Mouse (Mus musculus) mouse trophoblast stem cell (cell line): ENCODE measurements at regions not wholly inside any gene's neighbourhood (a gene's known extent, or its start where the extent isn't known, plus 50 kb on each side); places are given as distances from the start of the nearest gene placed in this dataset.

Experiments
- in situ Hi-C, 2 experiments: fragments of 300-500 bp; cut with MseI, MboI; formaldehyde crosslinking; loops; 2 replicates in 1 of 2; 3 replicates in 1 of 2; pipeline ENCODE4 v1.15.1; 2025

DNA sequence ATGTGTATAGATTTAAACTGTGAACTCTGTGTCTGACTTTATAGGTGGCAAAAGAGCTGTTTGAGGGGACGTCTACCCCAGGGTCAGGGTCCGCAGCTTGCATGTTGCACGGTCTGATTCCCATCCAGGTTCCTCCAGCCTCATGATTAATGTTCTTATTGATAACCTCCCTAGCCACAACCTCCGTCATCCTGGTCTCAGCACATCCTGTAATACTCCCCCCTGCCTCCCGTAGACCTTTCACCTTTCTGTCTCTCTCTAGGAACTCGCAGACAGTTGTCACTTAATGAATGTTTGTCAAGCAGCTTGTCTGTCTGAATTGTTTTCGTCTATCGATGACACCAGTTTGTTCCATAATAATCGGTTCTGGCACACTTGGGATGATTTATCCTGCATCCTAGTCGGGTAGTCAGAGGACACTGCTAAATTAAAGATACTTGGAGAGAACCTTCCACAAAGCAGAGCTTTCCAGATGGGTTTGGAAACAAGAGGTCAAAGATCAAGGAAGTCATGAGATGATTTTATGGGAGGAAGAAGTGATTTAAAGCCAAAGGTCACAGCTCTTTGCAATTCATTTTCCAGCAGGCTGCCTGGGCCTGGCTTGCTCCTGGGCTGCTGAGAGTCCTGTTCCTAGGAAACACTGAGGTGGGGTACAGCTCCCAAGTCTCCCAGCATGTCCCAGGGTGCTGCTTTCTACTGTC lies 435.9 kb downstream of the Prdm2 start:
- in situ Hi-C loops, result no loop called here

DNA sequence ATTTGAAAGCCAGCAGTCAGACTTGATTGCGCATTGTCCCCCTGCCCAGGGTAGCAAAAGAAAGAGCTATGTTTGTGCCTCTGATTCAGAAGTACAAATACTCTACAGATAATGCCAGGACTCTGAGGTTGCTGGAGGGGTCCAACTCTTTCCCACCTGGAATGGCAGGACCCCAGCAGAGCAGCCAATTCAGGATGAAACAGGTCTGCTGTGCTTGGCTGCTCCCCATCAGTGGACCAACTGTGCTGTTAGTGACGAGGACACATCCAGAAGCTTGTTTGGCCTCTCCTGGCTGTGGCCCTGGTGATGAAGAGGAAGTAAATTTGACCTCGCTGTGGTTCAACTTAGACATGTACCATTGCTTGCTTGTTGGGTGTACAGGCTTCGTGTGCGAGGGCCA lies 437.8 kb downstream of the Prdm2 start:
- in situ Hi-C loops, result no loop called here

DNA sequence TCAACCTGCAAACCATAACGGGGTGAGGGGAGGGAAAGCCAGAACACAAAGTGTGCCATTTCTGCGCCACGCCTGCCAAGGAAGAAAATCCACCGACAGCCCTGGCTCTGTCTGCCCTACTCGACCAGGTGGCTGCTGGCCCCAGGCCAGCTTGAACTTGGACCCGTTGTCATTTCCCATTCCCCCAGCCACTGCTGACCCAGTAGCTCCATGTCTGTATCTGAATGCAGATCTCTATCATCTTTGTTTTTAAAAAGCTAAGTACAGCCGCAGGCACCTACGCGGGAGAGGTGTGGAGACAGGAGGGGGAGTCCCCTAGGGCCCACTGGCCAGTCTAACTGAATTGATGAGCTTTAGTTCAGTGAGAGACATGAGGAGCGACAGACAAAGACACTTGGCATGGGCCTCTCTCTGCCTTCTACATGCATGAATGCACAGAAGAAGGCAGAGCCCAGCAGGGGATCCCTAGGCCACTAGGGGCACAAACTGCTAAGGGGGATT lies 439.1 kb downstream of the Prdm2 start:
- in situ Hi-C loops, result no loop called here

DNA sequence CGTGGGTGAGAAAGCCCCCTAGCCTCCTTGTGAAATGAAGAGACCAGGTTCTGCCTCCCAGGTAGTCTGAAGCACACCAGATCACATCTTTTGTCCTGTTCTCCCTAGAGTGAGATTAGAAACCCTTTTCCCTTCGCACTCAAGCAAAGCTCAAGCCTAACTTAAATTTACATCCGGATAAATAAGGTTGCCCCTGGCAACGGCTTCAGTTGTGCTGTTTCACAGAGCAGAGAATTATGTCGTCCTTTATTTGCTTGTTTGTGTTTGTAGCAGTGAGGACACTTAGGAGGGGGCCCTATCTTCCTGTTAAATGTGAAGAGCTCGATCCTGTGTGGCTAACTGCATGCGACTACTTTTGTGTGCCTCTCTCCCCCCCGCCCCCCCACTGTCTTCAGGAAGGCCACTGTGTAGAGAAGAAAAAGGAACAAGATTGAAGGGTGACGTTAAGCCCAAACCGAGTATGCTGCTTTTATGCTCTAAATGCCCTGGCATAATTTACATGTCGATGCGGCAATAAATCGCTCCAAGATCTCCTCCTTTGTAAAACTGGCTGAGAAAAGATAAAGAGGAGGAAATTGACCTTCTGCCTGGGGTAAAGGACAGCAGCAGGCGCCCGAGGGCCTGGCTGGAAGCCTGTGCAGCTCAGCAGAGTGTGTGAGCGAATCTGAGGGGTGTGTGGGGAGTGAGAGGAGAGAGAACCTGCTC lies 439.9 kb downstream of the Prdm2 start:
- in situ Hi-C loops, result no loop called here

DNA sequence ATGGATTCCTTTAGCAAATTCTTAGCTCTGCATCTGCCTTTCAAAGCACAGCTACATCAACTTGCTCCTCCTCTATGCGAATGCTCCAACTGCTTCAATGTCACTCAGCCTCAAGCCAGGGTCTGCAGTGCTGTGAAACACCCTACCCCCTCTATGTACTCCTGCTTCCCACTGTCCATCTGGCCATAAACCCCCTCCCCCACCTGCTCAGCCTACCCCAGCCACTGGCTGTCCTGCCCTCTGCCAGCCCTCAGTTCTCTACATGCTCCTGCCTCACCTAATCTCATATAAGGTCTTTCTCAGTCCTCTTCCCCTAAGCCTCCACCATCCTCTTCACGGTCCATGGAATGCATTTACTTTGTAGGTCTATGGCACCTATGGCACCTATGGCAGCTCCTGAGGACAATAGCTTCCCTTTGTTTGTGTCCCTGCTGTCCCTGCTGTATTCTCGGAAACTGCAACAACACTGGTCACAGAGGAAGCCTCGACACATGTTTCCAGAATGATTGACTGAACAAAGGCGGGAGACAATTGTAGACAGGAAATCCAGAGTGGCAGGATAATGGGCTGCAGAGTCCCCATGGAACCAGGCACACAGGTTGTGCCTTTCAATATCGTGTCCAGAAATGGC lies 441.2 kb downstream of the Prdm2 start:
- in situ Hi-C loops, result no loop called here

DNA sequence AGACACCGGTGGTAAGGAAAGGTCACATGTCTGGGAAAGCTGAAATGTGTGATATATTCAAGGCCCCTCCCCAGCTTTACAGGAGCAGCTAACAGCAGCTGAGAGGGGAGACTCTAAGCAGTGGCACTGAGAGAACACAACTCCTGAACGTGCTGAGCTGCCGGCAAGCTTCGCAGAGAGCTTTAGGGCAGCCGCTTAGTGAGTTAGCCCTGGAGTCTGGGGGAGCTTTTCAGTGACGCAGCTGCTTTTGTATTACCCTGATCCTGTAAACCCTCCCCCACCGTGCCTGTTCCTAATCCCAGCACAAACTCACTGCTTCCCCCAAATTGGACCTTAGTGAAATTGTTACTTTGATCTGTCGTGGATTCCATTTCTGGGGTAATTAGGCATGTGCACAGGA lies 442.6 kb downstream of the Prdm2 start:
- in situ Hi-C loops, result no loop called here

DNA sequence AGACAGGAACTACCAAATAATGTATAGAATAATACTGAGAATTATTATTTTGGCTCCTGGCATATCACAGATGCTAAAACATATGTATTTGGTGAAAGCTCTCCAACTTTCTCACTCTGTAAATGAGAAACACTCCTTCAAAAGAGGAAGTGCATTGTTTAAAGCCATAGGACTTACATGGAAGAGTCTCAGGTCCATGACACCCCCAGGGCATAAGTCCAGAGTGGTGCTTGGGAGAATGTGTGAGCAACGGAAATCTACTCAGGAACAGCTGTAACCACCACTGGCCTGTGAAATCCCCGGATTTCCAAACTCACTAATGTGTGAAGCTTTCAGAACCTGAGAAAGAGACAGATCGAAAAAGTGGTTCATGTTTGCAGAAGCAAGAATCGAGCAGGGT lies 445.1 kb downstream of the Prdm2 start:
- in situ Hi-C loops, result no loop called here

DNA sequence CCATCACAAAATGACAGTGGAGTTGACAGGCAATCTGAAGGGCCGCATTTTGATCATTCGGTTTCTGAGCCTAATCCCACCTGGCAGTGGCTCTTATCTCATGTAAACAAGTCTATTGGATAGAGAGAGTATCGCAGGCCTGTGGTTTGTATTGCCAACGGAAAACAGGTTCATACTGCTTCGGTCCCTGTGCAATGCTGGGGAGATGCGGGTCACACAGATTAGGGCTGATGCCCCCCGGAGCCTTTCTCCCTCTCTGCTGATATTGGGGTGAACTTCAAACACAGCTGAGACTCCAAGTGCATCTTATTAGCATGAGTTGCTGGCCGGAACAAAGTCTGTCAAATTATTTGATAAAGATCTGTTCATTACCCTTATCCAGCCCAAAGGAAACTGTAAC lies 451.2 kb downstream of the Prdm2 start:
- in situ Hi-C loops, result no loop called here

DNA sequence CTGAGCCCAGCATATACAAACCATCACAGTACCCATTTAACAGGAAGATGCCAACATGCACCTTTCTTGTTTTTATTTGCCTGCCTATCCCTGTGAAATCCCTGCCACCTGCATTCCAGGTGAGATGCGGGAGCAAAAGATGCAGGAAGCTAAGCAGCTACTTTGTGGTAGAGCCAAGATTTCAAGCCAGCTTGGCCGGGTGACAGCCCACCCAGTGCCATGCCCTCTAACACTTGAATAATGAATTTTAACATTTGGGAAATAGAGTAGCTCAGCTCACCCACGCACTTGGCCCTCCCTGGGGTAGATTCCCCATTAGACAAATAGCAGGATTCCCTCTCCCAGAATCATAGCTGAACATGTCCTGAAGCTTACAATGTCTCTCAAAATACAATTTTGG lies 454.7 kb downstream of the Prdm2 start:
- in situ Hi-C loops, result no loop called here

DNA sequence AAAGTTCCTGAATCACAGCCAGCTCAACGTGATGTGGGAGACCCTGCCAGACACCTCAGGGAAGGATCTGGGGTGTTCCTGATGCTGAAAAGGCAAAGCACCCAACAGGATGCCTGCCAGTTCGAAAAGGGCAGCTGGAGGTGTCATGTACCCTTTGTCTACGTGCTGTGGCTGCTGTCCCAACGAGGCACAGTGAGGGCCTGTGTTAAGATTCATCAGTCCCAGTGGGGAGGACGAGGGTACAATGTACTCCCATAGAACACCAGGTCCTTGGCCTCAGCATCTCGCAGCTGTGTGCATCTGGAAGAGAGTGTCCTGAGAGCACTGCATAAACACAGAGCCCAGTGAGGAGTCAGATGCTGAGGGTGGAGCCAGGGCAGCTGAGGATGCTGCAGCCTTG lies 456.5 kb downstream of the Prdm2 start:
- in situ Hi-C loops, result no loop called here

DNA sequence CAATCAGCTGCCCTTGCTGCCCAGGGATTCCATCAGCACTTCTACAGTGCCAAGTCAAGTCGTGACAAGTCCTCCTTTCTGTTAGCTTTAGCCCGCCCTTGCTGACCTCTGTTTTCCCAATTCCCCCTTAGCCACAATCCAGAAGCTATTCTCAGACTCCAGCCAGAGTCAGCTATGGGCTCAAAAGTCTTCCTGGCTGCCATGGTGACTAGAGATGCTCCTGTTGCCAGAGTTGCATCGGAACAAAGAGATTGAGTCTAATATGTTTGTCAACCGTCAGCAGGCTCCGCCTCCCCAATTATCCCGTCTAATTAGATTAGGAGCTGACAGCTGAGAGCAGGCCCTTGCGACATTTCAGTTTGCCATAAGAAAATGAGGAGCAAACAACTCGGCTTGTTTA lies 462.9 kb downstream of the Prdm2 start:
- in situ Hi-C loops, result no loop called here

DNA sequence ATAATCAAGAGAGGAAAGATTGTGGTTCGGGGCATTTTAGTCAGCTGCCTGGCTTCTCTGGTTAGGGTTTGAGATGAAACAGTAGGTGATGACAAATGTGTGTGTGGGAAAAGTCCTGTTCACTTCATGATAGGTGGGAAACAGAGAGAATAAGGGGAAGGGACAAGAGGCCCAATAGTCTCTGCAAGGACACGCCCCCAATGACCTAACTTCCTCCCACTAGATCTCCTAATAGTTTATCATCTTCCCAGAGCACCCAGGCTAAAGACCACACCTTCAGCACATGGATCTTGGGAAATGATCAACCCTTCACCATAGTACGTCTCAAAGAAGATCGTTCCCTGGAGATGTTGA lies 484.3 kb upstream of the Kazn start:
- in situ Hi-C loops, result no loop called here

DNA sequence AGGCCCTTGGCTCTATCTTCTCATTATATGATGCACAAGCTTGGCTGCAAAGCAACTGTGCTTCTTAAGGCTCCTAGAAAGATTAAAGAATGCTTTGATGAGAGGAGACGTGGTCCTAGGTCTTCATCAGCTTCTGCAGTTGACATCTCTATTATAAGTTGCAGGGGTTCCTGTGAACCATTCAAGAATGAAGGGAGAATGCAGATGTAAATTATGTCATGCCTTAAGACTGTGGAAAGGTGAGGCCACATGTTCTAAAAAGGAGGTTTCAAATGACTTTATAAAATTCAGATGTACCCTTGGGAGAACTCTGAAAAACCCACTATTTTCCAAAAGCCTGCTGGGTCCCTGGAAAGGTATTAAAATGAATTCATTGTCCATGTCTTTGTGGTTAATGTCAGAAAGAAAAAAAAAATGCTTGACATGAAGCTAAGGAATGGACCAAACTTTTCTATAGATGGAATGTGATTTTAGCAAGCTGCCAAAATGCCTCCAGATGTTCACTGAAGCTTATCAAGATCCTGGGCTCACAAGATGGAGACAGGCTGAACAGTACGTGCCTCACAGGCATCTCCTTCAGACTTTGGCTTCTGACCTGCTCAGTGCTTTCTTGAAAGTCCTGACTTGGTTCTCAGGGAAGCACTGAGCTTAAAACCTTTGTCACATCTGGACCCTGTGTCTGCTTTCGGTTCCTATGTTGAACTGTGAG lies 483.8 kb upstream of the Kazn start:
- in situ Hi-C loops, result no loop called here

DNA sequence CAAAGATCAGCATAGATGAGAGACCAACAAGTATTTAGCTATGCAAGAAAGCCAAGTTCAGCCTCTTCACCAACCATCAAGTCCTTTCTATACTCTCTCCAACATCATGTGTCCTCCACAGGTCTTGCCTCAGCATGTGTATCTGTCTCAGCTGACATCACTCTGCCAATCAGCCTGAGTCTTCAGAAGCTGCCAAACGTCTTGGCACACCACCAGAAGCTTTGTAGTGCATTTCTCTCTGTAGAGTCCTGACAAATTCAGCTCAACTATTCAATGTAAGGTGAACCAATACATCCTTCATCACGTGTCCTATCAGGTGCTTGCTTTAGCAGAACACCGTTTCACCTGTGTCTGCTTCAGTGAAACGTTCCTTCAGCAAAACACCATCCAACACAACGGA lies 462.4 kb upstream of the Kazn start:
- in situ Hi-C loops, result no loop called here

DNA sequence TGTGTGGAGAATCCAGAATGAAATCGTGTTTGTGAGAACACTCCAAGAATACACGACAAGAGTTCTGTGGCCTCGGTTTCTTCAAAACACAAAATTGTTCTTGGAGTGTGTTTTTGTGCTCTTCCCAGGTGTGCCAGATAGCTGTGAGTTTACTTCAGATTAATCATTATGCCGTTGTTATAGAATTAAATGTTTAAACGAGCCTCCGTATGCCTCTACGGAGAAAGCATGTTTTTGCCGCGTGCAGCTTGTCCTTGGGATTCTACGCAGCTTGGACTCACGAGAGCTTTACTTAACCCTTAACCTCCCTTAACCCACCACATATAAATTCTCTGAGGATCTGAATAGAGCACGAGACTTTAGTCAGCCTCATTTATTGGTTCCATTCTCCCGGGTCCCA lies 455.7 kb upstream of the Kazn start:
- in situ Hi-C loops, result no loop called here

DNA sequence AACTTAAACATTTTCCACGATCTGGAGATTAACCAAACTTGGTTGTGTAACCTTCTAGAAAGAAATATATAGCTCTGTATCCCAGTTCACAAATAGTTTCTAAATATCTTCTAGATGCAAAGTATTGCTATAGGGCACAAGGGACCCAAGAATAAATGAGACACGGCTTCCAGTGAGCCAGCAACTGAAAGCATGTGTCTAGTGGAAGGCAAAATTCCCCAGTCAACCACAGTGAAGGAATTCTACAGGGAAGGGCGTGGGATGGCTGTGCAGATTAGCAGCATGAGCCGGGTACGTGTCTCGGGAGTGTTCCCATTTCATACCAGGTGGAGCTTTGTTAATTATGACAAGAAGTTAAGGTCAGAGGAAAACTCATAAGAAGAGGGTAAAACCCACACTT lies 449.0 kb upstream of the Kazn start:
- in situ Hi-C loops, result no loop called here

DNA sequence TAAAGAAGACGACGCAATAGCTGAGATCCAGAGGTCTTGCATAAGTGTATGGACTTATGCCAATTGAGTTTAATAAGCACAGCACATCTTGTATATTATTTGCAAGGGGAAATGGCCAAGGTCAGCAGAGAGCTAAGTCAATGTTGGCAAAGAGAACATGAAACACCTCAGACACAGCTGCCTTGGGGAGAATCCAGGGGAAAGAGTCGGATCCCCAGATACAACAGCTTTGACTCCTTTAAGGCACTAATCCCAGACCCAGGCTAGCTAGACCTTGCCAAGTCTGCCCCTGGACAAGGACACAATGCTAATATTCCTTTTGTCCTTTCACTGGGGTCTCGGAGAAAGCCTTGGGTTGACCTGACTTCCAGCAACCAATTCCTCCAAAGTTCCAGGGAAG lies 438.2 kb upstream of the Kazn start:
- in situ Hi-C loops, result no loop called here

DNA sequence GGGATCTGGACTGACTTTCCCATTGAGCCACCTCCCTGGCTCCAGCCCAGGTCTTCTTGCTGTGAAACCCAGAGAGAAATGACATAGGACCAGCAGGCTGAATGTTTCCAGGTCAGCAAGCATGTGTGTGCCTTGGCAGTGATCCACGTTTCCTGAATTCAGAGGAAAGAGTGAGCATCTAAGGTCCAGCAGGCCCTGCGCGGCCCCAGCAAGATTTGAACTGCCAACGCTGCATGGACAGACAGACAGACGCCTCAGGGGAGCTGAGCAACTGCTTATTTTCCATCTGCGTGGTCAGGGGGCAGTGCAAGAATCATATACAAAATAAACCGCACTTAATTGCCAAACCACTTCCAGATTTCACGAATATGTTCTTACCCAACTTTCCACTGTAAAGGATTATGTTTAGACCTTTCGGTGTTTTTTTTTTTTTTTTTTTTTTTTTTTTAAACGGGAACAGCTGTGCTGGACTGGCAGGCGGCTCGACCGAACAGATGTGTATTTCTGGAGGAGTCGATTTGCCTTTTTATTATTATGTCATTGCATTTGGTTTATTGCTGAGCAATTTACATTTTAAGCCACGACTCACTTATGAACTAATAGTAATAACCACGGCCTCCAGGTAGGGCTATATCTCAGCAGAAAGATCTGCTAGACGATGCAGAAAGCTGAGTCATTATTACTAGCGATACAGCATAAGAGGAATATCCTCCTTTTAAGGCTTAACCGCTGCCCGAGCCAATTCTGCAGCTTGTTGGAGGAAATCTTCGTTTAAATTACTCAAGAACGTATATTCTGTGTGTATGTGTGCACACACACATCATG lies 435.7 kb upstream of the Kazn start:
- in situ Hi-C loops, result no loop called here

DNA sequence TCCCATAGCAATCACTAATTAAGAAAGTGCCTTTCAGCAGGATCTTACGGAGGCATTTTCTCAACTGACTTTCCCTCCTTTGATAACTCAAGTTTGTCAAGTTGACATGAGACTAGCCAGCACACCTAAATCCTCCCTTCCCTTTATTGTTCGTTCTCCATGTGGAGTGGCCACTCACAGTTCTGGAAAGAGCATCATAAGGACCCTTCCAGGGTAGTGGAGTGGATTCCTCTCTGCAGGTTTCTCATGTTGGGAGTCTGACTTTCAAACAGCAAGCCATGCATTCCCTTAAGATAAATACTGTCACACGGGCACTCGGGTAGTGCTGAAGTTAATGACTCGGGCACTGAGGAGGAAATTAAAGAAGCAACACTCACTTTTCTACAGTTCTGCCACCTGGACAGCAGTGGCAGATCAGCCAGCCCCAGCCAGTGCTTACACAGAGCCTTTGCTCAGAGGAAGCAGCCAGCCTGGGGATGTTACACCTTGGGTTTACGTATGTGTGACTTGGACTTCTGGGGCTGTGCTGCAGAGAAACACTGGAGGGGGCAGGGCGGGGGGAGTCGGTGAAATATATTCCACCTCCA lies 432.8 kb upstream of the Kazn start:
- in situ Hi-C loops, result no loop called here

DNA sequence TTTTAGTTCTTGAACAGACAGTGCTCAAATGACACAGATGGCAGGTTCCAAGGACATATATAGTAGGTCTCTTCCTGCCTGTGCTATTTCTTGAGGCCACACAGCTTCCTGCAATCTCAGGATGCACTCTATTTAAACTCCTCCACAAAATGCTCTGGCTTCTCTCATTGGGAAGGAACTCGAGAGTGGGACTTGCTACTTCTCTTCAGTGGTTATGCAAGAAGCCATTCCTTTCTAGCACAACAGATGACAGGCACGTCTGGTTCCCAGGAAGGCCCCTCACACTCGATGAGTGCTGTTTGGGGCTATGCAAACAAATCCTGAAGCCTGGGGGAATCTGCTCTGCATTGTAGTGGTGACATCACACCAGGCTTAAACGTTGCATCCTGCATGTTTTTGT lies 425.6 kb upstream of the Kazn start:
- in situ Hi-C loops, result no loop called here

DNA sequence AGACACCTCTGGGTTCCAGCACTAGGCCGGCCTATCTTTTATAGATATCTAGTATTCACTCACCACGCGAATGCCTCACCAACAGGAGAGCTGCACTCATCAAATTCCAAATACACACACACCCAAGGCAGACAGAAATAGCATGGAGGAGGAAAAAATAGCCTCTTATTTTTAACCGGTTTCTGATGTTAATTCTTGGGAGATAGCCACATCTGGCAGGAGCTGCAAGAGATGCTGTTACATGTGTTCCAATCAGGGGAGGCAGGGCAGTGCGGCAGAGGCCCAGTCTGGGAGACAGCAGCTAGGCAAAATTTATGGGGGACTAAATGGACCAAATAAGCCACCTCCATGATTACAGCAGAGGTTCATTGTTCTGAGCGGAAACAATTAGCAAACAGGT lies 419.0 kb upstream of the Kazn start:
- in situ Hi-C loops, result no loop called here
